Mouse (Mus musculus): ENCODE measurements around the gene Psenen. TPM values are rescaled to one million over a fixed set of nuclear protein-coding genes. Genes with fewer than 3 reads are reported as not detected.

The Psenen gene
- 121 and 123 TPM in 2 replicates for polyA plus RNA-seq (2015; fragmentation: Nextera tagmentation; extraction: Ambion mirVana)

- Histone ChIP-seq H3K27ac (peak within 1 kb of the TSS; percentile 96), H3K4me2 (peak within 1 kb of the TSS; percentile 89), H3K36me3 (replicated peaks) (peaks cover 16% of the 10 kb centered on the region; the same call in 1 of the 2 replicates), H3K9me3 (no peaks in the 10 kb centered on the region), H3K27me3 (replicated peaks) (no peaks in the 10 kb centered on the region), H3K9ac (peak within 1 kb of the TSS; percentile 84), H3K4me1 (peaks cover 30% of the 10 kb centered on the region), H3K4me3 (peak within 1 kb of the TSS; percentile 95)
- ATAC-seq (replicated peaks): peak; percentile 89
- under 1% methylated on average over 45 of the region's 45 CpGs for WGBS
Observed at GRCm38 (mm10) chr7:30563117-30563905, at the start of gene Psenen, which contains the start of the genes U2af1l4 and Gm49396. Gene Psenen (minus strand): TSS chr7:30563627. Gene U2af1l4 (plus strand): TSS chr7:30563301. Gene Gm49396 (plus strand): TSS chr7:30563344.

GRCm38 (mm10) chr7:30612654-30613402 is 49.4 kb upstream of the Psenen start, which contains the start of gene Upk1a:
Gene Upk1a (minus strand): TSS chr7:30612847.
- Histone ChIP-seq H3K4me1 (no peaks in the 10 kb centered on the region), H3K9me3 (no peaks in the 10 kb centered on the region), H3K36me3 (replicated peaks) (peaks cover 21% of the 10 kb centered on the region; the same call in 1 of the 2 replicates), H3K4me3 (no peak within 1 kb of the TSS), H3K9ac (no peak within 1 kb of the TSS), H3K27ac (no peak within 1 kb of the TSS), H3K27me3 (replicated peaks) (no peaks in the 10 kb centered on the region), H3K4me2 (no peak within 1 kb of the TSS)
- 84% methylated on average over 8 of the region's 8 CpGs for WGBS
- no peak for ATAC-seq (replicated peaks)

DNA sequence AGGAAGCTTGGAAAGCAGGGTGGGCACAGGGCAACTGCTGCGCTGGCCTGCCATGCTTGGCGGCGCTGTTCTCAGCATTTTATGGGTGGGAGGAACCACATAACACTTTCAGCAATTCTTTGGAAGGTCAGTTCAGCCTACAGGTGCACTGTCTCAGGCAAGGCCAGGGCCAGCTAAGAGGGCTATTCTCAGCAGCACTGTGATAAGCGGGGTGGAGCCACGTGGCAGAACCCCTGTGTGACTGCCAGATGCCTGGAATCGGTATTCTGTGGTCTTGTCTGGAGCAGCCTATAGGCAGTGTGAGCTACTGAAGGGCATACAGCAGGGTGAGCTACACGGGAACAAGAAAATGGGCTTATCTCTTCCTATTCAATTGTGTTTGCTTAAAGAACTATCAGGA is 46.6 kb upstream of the Psenen start:
- ATAC-seq (replicated peaks): no peak
- 59% methylated on average over 7 of the region's 7 CpGs for WGBS
- no peak overlapping the region for H3K4me2 ChIP-seq
- no peak overlapping the region for H3K27ac ChIP-seq
- no peak overlapping the region for H3K9ac ChIP-seq
- no peaks in the 10 kb centered on the region for H3K4me1 ChIP-seq
- no peaks in the 10 kb centered on the region for H3K27me3 ChIP-seq (replicated peaks)
- no peak overlapping the region for H3K4me3 ChIP-seq
- no peaks in the 10 kb centered on the region for H3K36me3 ChIP-seq (replicated peaks)
- H3K9me3 ChIP-seq: no peaks in the 10 kb centered on the region

- Histone ChIP-seq H3K27ac (no peak overlapping the region), H3K4me3 (no peak overlapping the region), H3K4me2 (no peak overlapping the region), H3K27me3 (replicated peaks) (no peaks in the 10 kb centered on the region), H3K36me3 (replicated peaks) (no peaks in the 10 kb centered on the region), H3K9ac (no peak overlapping the region), H3K4me1 (no peaks in the 10 kb centered on the region), H3K9me3 (no peaks in the 10 kb centered on the region)
- ATAC-seq (replicated peaks): no peak
- 48% methylated on average over 16 of the region's 16 CpGs for WGBS
Observed at GRCm38 (mm10) chr7:30608476-30608875, 45.0 kb upstream of the Psenen start.

DNA sequence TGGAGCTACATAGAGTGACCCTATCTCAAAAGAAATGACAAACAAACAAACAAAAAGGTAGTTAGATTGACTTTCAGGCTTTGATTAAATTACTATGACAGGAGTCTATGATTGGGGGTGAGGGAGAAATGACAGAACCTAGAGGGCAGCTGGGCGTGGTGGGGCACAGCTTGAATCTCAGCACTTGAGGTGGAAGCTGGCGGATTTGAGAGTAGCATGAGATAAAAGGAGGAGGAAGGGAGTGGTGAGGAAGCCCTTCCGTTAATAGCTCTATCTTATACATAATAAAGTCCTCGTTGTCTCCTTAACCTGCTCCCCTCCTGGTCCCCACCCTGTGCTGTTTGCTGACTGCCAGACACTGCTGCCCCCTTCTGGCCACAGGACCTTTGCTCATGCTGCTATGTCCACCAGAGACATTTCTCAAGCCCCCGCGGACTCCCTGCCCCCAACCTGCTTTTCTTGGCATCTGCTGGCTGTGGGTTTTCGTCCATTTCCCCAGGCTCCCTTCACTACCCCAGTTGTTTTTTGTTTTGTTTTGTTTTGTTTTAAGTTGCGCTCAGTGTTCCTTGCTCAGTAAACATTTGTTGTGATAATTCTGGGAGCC is 44.4 kb upstream of the Psenen start:
- Histone ChIP-seq H3K9me3 (no peaks in the 10 kb centered on the region), H3K27me3 (replicated peaks) (no peaks in the 10 kb centered on the region), H3K4me3 (no peak overlapping the region), H3K9ac (no peak overlapping the region), H3K4me2 (no peak overlapping the region), H3K27ac (no peak overlapping the region), H3K36me3 (replicated peaks) (no peaks in the 10 kb centered on the region), H3K4me1 (no peaks in the 10 kb centered on the region)
- 27% methylated on average over 8 of the region's 8 CpGs for WGBS
- ATAC-seq (replicated peaks): no peak

DNA sequence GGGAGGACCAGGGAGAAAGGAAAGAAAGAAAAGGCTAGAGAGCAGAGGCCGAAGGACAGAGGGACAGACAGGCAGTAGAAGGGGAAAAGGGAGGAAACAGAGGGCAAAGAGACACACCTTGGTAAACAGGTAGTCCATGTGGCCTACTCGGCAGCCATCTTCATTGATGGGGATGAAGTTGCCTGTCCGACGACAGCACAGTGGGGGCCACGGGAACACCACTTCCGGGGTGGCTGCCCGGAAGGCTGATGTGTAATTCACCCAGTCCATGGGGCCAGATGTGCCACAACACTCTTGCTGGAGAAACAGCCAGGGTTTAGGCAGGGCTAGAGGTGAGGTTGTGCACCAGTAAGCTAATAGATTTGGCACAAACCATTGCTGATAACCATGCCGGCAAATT is 41.5 kb upstream of the Psenen start:
- Histone ChIP-seq H3K4me2 (no peak overlapping the region), H3K36me3 (replicated peaks) (no peaks in the 10 kb centered on the region), H3K4me1 (peaks cover 8% of the 10 kb centered on the region; the same call in 1 of the 2 replicates), H3K27me3 (replicated peaks) (no peaks in the 10 kb centered on the region), H3K9ac (no peak overlapping the region), H3K4me3 (no peak overlapping the region), H3K9me3 (no peaks in the 10 kb centered on the region), H3K27ac (no peak overlapping the region)
- 88% methylated on average over 8 of the region's 8 CpGs for WGBS
- no peak for ATAC-seq (replicated peaks)

GRCm38 (mm10) chr7:30604424-30604823 is 41.0 kb upstream of the Psenen start:
- 61% methylated on average over 8 of the region's 8 CpGs for WGBS
- no peaks in the 10 kb centered on the region for H3K9me3 ChIP-seq
- no peak overlapping the region for H3K4me3 ChIP-seq
- no peak overlapping the region for H3K4me2 ChIP-seq
- peaks cover 13% of the 10 kb centered on the region for H3K4me1 ChIP-seq
- no peaks in the 10 kb centered on the region for H3K36me3 ChIP-seq (replicated peaks)
- ATAC-seq (replicated peaks): no peak
- H3K27ac ChIP-seq: no peak overlapping the region
- no peak overlapping the region for H3K9ac ChIP-seq
- H3K27me3 ChIP-seq (replicated peaks): no peaks in the 10 kb centered on the region

- H3K4me1 ChIP-seq: peaks cover 13% of the 10 kb centered on the region
- no peak overlapping the region for H3K4me3 ChIP-seq
- no peak overlapping the region for H3K4me2 ChIP-seq
- H3K9ac ChIP-seq: no peak overlapping the region
- H3K9me3 ChIP-seq: no peaks in the 10 kb centered on the region
- H3K27ac ChIP-seq: no peak overlapping the region
- WGBS: 53% methylated on average over 3 of the region's 3 CpGs
- no peaks in the 10 kb centered on the region for H3K27me3 ChIP-seq (replicated peaks)
- no peak for ATAC-seq (replicated peaks)
- no peaks in the 10 kb centered on the region for H3K36me3 ChIP-seq (replicated peaks)
Observed at GRCm38 (mm10) chr7:30602583-30602982, 39.2 kb upstream of the Psenen start.

DNA sequence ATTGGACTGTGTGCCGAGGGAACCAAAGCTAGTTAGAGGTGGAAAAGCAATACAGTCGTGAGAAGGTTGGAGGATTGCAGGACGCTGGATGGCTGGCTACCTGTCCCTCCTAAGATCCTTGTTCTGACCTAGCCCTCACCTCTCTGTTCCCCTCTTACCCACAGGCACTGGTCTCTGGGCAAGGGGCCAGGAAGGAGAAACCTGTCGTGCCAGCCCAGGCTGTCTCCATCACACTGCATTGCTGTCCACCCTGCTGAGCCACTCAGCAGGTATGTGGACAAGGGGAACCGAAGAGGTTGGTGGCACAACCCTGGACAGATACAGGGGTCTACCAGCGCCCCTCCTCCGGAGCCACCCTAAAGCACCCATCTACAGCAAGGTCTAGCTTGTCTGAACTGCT is 37.2 kb upstream of the Psenen start:
- Histone ChIP-seq H3K4me1 (peaks cover 13% of the 10 kb centered on the region), H3K4me2 (peak overlapping the region; percentile 45; the same call in 1 of the 2 replicates), H3K9me3 (no peaks in the 10 kb centered on the region), H3K27me3 (replicated peaks) (no peaks in the 10 kb centered on the region), H3K36me3 (replicated peaks) (no peaks in the 10 kb centered on the region), H3K4me3 (no peak overlapping the region), H3K9ac (no peak overlapping the region), H3K27ac (0 out of 2 replicates have a peak overlapping the region, but pooled peaks have one; percentile 13)
- peak; percentile 55 for ATAC-seq (replicated peaks)
- 71% methylated on average over 7 of the region's 7 CpGs for WGBS

- 1% methylated on average over 16 of the region's 16 CpGs for WGBS
- no peaks in the 10 kb centered on the region for H3K36me3 ChIP-seq (replicated peaks)
- H3K9ac ChIP-seq: no peak overlapping the region
- ATAC-seq (replicated peaks): peak; percentile 98
- no peaks in the 10 kb centered on the region for H3K27me3 ChIP-seq (replicated peaks)
- H3K27ac ChIP-seq: peak overlapping the region; percentile 13; the same call in 1 of the 2 replicates
- no peaks in the 10 kb centered on the region for H3K9me3 ChIP-seq
- peaks cover 13% of the 10 kb centered on the region for H3K4me1 ChIP-seq
- H3K4me3 ChIP-seq: peak overlapping the region; percentile 16
- peak overlapping the region; percentile 45 for H3K4me2 ChIP-seq
Observed at GRCm38 (mm10) chr7:30599933-30600353, 36.5 kb upstream of the Psenen start.

GRCm38 (mm10) chr7:30598786-30599185 is 35.4 kb upstream of the Psenen start, which contains the start of gene Zbtb32:
Gene Zbtb32 (minus strand): TSS chr7:30598909.
- peak within 1 kb of the TSS; percentile 45 for H3K4me2 ChIP-seq
- WGBS: 95% methylated on average over 12 of the region's 12 CpGs
- H3K4me1 ChIP-seq: peaks cover 13% of the 10 kb centered on the region
- no peak for ATAC-seq (replicated peaks)
- H3K9me3 ChIP-seq: no peaks in the 10 kb centered on the region
- H3K9ac ChIP-seq: no peak within 1 kb of the TSS
- H3K27ac ChIP-seq: peak within 1 kb of the TSS; percentile 13; the same call in 1 of the 2 replicates
- H3K27me3 ChIP-seq (replicated peaks): no peaks in the 10 kb centered on the region
- no peaks in the 10 kb centered on the region for H3K36me3 ChIP-seq (replicated peaks)
- H3K4me3 ChIP-seq: peak within 1 kb of the TSS; percentile 16

- 76% methylated on average over 5 of the region's 5 CpGs for WGBS
- no peak overlapping the region for H3K27ac ChIP-seq
- no peak overlapping the region for H3K4me3 ChIP-seq
- no peaks in the 10 kb centered on the region for H3K27me3 ChIP-seq (replicated peaks)
- H3K9me3 ChIP-seq: no peaks in the 10 kb centered on the region
- H3K36me3 ChIP-seq (replicated peaks): no peaks in the 10 kb centered on the region
- H3K9ac ChIP-seq: no peak overlapping the region
- H3K4me2 ChIP-seq: no peak overlapping the region
- peaks cover 13% of the 10 kb centered on the region for H3K4me1 ChIP-seq
- no peak for ATAC-seq (replicated peaks)
Observed at GRCm38 (mm10) chr7:30596811-30597210, 33.4 kb upstream of the Psenen start.

Measured in midbrain, embryonic 15.5 days (tissue).